Mouse (Mus musculus) skeletal muscle tissue, adult 2 months (tissue): ENCODE results near the gene Bcor.

Experiments used
- DNase-seq: peaks from one replicate; pipeline ENCODE4 v3.0.0-alpha.2; 2012; ENCODE audit warnings: low read depth, low spot score

The Bcor gene

DNA sequence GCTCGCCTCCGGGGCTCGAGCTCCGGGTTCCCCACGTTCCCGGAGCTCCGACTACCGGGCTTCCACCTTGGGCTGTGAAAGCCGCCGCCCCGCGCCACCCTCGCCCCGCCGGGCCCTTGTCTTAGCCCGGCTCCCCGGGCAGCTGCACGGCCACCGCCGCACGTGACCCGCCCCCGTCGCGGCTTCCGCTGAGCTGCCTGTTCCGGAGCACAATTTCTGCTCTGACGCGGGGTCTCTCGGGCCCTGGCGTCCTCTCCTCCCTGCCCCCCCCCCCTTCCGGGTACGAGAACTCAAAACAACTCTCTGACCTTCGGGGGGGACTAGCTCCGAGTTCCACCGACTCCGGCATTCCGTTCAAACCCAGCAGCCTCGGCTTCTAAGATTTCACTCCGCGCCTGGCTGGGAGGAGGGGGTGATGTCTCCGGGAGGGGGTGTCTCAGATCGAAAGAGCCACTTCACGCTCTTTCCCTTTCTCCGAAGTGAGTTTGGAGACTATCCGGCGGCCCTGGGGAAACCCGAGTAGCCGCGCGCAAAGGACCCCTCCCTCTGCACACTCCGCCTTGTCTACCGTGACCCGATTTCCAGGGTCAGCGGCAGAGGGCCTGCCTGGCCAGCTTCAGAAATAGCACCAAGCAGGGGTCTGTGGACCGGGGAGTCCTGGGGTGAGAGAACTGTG, at the start of gene Bcor:
TSS of gene Bcor (minus strand) at position 375 of the 676 bp plus-strand sequence.
- no peak for DNase-seq

- DNase-seq: no peak
These were observed 42.8 kb upstream of the Bcor start for GRCm38 (mm10) chrX:12202951-12203350.

DNA sequence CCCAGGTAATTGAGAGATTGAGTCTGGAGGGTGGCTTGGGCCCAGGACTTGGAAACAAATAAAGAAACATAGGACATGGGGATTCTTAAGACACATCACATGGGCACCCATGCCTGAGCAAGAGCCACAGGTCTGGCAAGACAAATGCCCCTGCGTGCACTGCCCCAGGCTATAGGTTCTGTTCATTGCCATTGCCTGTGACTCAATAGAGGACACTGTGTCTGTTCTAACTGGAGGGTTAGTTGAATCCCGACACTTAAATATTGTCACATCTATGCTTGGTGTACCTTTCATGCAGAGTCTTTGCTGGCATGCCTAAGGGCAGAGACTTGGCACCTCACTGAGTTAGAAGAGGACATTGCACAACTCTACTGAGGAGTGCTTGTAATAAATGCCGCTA, 41.0 kb upstream of the Bcor start:
- DNase-seq: no peak

DNA sequence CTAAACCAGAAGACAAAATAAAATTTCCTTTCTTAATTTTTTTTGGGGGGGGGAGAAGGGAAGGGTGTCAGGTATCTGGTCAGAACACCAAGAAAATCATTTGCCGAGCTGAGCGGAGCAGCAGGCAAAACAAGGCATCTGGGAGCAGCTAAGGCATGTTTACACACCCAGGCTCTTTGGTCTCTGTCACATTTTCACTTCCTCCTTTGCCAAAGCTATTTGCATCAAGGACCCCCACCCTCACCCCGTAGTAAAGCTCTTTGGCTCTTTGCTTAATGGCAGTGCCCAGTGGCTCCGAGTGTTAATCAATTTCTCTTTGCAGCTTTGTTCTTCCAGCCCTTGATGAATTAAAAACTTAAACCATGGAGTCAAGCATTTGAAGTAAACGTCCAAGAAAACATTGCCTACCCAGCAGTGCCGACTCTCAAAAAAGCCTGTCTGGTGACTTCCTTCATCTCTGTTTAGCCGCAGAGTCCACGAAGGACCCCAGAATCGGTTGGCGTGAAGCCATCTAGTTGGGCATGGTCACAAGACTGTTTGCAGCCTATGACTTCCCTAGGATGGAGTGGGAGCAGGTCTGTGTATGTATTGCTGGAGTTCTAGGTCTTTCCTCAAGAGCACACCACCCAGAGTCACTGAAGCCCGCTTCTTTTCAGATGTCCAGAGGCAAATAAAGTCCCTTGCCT, 35.2 kb upstream of the Bcor start:
- DNase-seq: no peak

- no peak for DNase-seq
These were observed 32.2 kb upstream of the Bcor start for GRCm38 (mm10) chrX:12192343-12192742.

DNA sequence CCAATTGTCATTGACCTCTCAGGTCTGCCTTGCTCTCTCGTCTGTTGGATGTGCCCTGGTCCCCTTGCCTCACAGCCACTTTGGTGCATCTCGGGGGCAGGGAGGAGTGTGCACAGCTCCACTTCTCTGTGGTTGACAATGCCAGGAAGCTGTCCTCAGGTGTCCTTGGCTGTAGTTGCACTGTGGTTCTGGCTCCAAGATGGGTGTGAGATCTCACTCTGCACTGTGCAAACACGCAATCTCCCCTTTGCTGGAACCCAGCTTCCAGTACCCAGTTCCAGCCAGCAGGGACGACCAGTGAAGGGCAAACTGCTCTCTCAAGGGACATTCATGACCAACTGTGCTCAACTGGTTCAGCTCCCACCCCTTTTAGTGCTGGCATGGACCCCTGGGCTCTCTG, 29.4 kb upstream of the Bcor start:
- no peak for DNase-seq

GRCm38 (mm10) chrX:12175198-12175960, 15.2 kb upstream of the Bcor start:
- DNase-seq: no peak

GRCm38 (mm10) chrX:12170128-12170527, 10.0 kb upstream of the Bcor start:
- DNase-seq: no peak

DNA sequence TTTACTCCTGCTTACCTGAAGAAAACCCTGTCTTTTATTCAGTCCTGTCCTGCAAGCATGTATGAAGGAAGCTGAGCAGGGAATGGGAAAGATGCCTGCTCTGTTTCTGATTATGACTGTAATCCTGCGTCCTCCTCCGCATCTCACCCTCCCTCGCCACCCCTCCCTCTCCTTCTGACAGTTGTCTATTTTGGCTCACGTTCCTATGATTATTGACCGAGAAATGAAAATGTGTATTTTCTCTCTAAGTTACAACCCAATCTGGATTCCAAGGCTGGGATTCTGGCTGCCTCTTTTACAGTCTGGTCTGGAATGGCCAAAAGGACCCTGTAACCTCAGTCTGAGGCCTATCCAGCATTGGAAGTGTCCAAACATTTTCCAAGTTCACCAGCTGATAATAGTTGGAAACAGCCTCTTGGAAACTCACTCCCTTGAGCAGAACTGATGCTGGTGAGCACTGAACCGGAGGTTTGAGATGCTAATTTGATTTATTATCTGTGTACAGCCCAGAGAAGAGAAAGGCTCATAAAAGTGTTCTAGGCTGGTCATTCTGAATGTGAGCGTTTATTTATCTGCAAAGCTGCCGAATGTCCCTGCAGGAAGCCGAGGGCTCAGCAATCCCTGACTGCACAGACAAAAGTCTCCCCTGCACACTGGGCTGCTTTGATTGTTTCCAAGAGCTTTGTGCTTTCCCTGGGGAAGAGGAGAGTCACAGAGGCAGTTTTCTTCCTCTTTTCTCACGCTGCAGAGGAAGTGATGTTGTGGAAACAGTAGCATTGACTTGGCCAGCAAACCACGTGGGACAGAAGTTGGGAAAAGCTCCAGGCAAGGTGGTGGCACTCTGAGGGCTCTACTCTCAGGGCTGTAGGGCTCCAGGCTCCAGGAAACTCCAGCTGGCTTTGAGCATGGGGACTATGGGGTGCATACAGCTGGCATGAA, 4.7 kb upstream of the Bcor start:
- no peak for DNase-seq

- no peak for DNase-seq
These were observed 647 bp downstream of the Bcor start for GRCm38 (mm10) chrX:12159534-12159881.

GRCm38 (mm10) chrX:12158821-12159533, 1.2 kb downstream of the Bcor start:
- no peak for DNase-seq

DNA sequence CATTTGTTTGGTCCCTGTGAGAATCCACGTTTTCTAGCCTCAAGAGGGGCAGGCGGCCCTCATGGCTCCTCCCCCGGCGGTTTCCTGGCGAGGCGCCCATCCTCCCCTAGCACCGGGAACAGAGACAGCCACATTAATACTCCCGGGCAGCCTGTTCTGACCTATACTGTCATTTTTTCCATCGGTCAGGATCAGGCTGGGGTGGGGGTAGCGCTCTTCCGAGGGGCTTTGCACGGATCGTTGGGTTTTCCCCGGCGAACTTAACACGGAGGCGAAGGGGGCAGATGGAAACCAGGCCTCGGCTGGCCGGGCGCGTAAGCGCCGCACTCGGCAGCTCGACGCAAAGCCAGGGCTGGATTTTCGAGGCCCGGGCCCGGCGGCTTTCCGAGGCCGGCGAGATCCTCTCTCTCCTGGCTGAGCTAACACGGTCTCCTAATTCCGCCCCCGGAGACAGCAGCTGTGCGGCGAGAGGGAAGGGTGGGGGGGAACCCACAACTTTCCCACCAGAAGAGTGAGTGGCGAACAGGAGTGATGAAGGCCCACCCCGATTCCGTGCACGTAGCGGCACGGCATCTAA, 1.8 kb downstream of the Bcor start:
- no peak for DNase-seq

GRCm38 (mm10) chrX:12157331-12157930, 2.7 kb downstream of the Bcor start:
- no peak for DNase-seq

DNA sequence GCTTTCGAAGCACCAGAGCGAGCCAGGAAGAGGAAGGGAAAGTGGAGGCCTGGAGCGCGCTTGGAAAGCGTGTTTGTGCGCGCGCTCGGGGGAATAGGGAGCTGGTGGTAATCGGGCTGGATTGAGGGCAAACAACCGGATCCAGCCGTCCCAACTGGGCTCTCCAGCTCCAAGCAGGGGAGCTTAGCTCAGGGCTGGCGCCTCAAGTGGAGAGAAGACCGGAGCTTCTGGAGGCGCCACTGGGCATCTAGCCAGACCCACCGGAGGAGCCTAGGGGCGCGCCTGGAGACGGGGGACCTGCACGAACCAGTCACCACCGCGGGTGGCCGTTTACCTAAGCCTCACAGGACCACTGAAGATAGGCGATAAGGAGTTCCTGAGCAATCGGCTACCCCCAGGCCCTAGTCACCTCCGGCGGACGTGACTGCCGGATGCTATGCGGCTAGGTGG, 4.3 kb downstream of the Bcor start:
- DNase-seq: no peak

- DNase-seq: no peak
These were observed 4.9 kb downstream of the Bcor start for GRCm38 (mm10) chrX:12155068-12155840.

GRCm38 (mm10) chrX:12153141-12154095, 6.7 kb downstream of the Bcor start:
- DNase-seq: no peak

DNA sequence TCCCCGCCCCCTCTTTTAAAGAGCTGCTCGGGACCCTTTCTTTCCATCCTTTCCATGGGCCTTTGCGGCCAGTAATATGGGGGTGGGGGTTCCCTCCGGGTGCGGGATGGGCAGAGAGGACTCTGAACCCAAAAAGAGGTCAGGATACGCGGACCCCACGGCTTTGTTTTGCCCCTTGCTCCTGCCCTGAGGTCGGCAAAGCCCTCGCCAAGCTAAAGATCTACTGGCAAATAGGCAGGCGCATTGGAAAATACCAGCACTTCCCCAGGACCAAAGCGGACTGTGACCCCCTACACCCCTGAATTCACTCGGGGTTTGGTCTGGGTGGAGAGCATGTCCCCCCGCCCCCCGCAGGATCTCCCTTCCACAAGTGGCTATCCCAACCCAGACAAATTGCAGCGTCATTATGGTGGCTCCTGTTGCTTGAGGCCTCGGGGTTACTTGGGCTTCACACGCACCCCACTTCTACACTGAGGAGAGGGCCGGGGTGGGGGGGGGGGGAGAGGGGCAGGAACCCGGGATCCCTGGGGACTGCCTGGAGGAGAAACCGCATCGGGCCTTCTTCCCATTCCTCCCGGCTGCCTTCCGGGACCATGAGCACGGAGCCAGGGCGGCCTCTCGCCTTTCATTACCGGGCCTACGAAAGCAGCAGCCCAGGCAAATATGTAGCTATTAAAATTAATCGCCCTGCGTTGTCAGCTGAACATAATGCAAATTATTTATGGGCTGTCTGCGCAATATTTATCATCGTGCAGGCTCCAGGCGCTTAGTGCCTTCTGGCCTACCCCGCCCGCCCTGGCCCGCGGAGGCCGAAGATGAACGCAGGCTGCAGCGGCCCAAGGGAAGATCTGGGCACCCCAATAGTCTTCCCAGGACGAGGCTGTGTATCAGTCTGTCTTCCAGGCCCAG, 7.9 kb downstream of the Bcor start:
- DNase-seq: no peak
